Mouse (Mus musculus): ENCODE data around the gene Ebp. TPM values are rescaled to one million over a fixed set of nuclear protein-coding genes. Genes with fewer than 3 reads are reported as not detected.
A peak's percentile ranks its signal among the peaks of the same experiment; 100 is the strongest.

The Ebp gene
- polyA plus RNA-seq, 1 experiment from 2014 or later = 54.2 TPM

DNA sequence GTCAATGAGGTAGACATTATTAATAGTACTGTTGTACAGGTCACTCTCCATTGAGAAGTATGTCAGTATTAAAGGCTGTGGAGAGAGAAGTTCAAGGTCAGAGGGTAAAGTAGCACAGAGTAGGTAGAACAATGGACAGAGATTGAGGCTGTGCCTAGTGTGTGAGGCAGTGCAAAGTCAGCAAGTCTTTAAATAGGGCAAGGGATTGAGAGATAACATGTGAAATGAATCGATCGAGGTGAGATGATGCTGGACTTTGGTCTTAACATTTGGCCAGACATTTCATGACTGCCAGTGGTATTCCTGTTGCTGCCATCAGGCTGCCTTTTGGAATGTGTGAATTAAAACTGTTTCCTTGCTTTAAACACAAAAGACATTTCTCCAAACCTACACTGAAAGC lies 14.4 kb downstream of the Ebp start:
- Histone ChIP-seq H3K27ac (no peak overlapping the region), H3K36me3 (ENCODE audit: insufficient read depth, low read length) (no peaks in the 10 kb centered on the region), H3K4me2 (ENCODE audit: low read length) (no peak overlapping the region), H3K9ac (ENCODE audit: low read depth, low read length) (no peak overlapping the region), H3K9me3 (replicated peaks; ENCODE audit: low read length) (no peaks in the 10 kb centered on the region), H3K4me3 (replicated peaks; ENCODE audit: low read depth, low read length) (no peak overlapping the region), H3K4me1 (replicated peaks; ENCODE audit: insufficient read depth, low read length) (no peaks in the 10 kb centered on the region), H3K27me3 (ENCODE audit: insufficient read depth, low read length) (no peaks in the 10 kb centered on the region)
- DNase-seq (ENCODE audit: low spot score) = no peak
- ATAC-seq (replicated peaks; ENCODE audit: low FRiP score, low read depth) = no peak
- whole genome bisulfite sequencing = 92% methylated on average over 2 of the region's 2 CpGs
- no peak for TF ChIP-seq CTCF (IDR thresholded peaks at IDR 0.05; ENCODE audit: low read depth)

DNA sequence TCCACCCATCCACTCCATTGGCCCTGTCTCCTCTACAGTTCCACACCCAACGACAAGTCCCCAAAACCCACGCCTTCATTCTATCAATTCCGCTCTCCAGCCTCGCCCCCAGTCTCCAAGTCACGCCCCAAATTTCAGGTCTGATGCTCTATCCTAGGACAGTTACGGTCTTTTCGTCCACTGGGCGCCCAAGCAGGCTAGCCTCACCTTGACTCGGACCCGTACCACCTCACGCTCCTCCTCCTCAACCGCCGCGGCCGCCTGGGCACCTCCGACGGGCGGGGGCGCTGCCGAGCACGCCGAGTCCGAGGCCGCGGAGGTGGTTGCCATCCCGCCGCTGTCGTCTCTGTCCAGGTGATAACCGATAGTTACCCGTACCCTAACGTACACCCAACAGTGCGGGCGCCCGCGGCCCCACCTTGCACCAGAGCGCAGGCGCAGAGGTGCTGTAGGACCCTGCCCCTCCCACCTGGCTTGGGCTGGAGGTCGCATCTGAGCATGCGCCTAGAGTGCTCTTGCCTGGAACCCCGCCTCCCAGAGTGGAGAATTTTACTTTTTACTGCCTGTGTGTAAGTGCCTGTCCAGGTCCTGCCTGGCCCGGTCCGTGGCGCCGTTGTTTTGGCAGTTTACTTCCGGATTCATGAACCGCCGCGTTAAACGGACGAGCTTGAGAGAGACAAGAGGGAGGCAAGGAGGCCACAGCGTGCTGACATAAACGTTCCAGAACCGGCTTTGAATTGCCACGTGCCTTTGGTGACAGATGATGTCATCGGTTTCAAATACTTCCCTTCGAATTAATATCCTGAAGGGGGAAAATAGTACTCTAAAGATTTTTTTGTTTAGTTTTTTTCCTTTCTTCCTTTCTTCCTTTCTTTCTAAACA lies 17.6 kb downstream of the Ebp start, which contains the start of gene Tbc1d25:
Tbc1d25 (minus strand) TSS at position 678 of the 882 bp plus-strand sequence.
- Histone ChIP-seq H3K9me3 (replicated peaks; ENCODE audit: low read length) (no peaks in the 10 kb centered on the region), H3K4me1 (replicated peaks; ENCODE audit: insufficient read depth, low read length) (no peaks in the 10 kb centered on the region), H3K4me3 (replicated peaks; ENCODE audit: low read depth, low read length) (peak within 1 kb of the TSS; percentile 58), H3K27ac (no peak within 1 kb of the TSS), H3K27me3 (ENCODE audit: insufficient read depth, low read length) (no peaks in the 10 kb centered on the region), H3K4me2 (ENCODE audit: low read length) (peak within 1 kb of the TSS; percentile 59), H3K36me3 (ENCODE audit: insufficient read depth, low read length) (no peaks in the 10 kb centered on the region), H3K9ac (ENCODE audit: low read depth, low read length) (peak within 1 kb of the TSS; percentile 57)
- ATAC-seq (replicated peaks; ENCODE audit: low FRiP score, low read depth) (peak; percentile 96), DNase-seq (ENCODE audit: low spot score) (peak; percentile 89)
- 25% methylated on average over 56 of the region's 56 CpGs for WGBS
- peak; percentile 38; the same call in 1 of the 2 replicates for TF ChIP-seq CTCF (IDR thresholded peaks at IDR 0.05; ENCODE audit: low read depth)

DNA sequence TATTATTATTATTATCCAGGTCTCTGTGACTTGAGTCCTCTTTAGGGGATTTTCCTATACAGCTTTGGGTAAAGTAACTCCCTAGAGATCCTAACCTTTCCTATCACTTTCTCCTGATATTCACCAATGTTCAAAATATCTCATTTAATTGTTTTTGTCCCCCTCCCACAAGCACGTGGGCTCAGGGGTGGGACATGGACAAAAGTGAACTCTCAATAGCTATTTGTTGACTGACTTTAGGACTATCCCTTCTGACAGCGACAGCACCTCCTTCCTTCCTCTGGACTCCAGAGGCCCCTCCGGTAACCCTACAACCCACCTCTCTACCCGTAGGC lies 18.2 kb downstream of the Ebp start:
- Histone ChIP-seq H3K27me3 (ENCODE audit: insufficient read depth, low read length) (no peaks in the 10 kb centered on the region), H3K9me3 (replicated peaks; ENCODE audit: low read length) (no peaks in the 10 kb centered on the region), H3K4me3 (replicated peaks; ENCODE audit: low read depth, low read length) (peak overlapping the region; percentile 58), H3K4me1 (replicated peaks; ENCODE audit: insufficient read depth, low read length) (no peaks in the 10 kb centered on the region), H3K27ac (no peak overlapping the region), H3K9ac (ENCODE audit: low read depth, low read length) (peak overlapping the region; percentile 57), H3K36me3 (ENCODE audit: insufficient read depth, low read length) (no peaks in the 10 kb centered on the region), H3K4me2 (ENCODE audit: low read length) (peak overlapping the region; percentile 59)
- DNase-seq (ENCODE audit: low spot score) = no peak
- no peak for ATAC-seq (replicated peaks; ENCODE audit: low FRiP score, low read depth)
- WGBS = 19% methylated on average over 4 of the region's 4 CpGs
- TF ChIP-seq CTCF (IDR thresholded peaks at IDR 0.05; ENCODE audit: low read depth) = no peak

DNA sequence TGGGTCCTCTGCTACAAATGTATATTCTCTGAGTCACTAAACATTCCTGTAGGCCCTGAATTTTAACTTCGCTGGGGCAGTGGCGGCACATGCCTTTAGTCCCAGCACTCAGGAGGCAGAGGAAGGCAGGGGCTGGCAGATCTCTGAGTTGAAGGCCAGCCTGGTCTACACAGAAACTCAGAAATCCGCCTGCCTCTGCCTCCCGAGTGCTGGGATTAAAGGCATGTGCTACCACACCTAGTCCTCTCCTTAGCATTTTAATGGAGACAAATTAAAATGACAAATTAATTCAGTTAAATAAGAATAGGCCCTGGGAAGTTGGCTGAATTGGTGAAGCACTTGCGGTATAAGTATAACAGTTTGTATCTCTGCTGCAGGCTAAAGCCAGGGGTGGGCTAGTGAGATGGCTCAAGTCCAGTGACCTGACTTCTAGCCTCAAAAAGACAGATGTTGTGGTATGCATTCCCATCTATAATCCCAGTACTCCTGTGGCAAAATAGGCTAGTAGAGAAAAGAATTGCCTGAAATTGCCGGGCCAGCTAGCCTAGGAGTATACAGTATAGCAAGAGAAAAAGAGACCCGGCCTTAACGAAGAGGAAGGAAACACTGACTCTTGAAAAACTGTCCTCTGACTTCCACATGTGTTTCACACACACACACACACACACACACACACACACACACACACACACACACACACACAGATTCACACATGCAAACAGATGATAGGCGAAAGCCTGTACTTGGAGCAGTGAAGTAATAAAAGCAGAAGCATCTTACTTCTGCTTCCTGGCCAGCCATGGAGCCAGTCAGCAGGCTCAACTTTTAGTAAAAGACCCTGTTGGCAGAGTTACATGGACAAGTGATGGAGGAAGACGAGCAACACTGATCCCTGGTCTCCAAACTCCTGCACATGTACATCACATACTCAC lies 25.3 kb downstream of the Ebp start:
- no peak for ATAC-seq (replicated peaks; ENCODE audit: low FRiP score, low read depth)
- 89% methylated on average over 10 of the region's 10 CpGs for WGBS
- Histone ChIP-seq H3K4me1 (replicated peaks; ENCODE audit: insufficient read depth, low read length) (no peaks in the 10 kb centered on the region), H3K4me2 (ENCODE audit: low read length) (no peak overlapping the region), H3K27ac (no peak overlapping the region), H3K9me3 (replicated peaks; ENCODE audit: low read length) (no peaks in the 10 kb centered on the region), H3K9ac (ENCODE audit: low read depth, low read length) (no peak overlapping the region), H3K27me3 (ENCODE audit: insufficient read depth, low read length) (no peaks in the 10 kb centered on the region), H3K4me3 (replicated peaks; ENCODE audit: low read depth, low read length) (no peak overlapping the region), H3K36me3 (ENCODE audit: insufficient read depth, low read length) (no peaks in the 10 kb centered on the region)
- no peak for DNase-seq (ENCODE audit: low spot score)
- TF ChIP-seq CTCF (IDR thresholded peaks at IDR 0.05; ENCODE audit: low read depth) = no peak

DNA sequence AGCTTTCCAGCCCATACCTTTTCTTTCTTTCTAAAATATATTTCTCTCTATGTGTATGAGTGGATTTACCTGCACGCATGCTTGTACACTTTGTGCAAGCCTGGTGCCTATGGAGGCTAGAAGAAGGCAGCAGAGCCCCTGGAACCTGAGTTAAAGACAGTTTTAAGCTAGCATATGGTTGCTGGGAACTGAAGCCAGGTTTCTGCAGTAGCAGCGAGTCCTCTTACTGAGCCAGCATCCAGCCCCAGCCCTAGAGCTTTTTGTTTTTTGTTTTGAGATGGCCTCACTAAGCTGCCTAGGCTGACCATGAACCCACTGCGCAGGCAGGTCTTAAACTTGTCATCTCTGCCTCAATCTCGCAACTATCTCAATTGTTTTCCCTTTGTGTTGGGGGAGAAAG lies 28.8 kb downstream of the Ebp start:
- TF ChIP-seq CTCF (IDR thresholded peaks at IDR 0.05; ENCODE audit: low read depth) = no peak
- no peaks in the 10 kb centered on the region for H3K4me1 ChIP-seq (replicated peaks; ENCODE audit: insufficient read depth, low read length)
- no peaks in the 10 kb centered on the region for H3K36me3 ChIP-seq (ENCODE audit: insufficient read depth, low read length)
- H3K27me3 ChIP-seq (ENCODE audit: insufficient read depth, low read length) = no peaks in the 10 kb centered on the region
- no peak overlapping the region for H3K4me2 ChIP-seq (ENCODE audit: low read length)
- no peak overlapping the region for H3K4me3 ChIP-seq (replicated peaks; ENCODE audit: low read depth, low read length)
- DNase-seq (ENCODE audit: low spot score) (no peak), ATAC-seq (replicated peaks; ENCODE audit: low FRiP score, low read depth) (no peak)
- H3K9ac ChIP-seq (ENCODE audit: low read depth, low read length) = no peak overlapping the region
- H3K9me3 ChIP-seq (replicated peaks; ENCODE audit: low read length) = no peaks in the 10 kb centered on the region
- H3K27ac ChIP-seq = no peak overlapping the region
- 85% methylated on average over 4 of the region's 4 CpGs for WGBS

DNA sequence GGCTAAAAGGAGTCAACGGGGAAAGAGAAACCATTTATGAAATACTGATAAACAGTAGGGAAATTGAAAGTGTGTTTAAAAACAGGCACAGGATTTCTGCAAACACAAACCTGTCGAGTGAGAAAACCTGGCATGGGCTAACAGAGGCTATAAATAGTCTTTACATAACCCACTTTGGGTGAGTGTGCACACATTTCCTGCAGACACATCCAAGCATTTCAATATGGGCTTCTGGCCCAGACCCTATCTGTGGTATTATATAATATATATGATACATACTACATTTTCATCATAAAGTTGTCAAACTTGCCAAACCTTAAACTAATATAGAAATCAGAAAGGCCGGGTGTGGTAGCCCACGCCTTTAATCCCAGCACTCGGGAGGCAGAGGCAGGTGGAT lies 30.2 kb downstream of the Ebp start:
- no peaks in the 10 kb centered on the region for H3K36me3 ChIP-seq (ENCODE audit: insufficient read depth, low read length)
- H3K4me3 ChIP-seq (replicated peaks; ENCODE audit: low read depth, low read length) = no peak overlapping the region
- no peak overlapping the region for H3K4me2 ChIP-seq (ENCODE audit: low read length)
- DNase-seq (ENCODE audit: low spot score) (no peak), ATAC-seq (replicated peaks; ENCODE audit: low FRiP score, low read depth) (no peak)
- no peaks in the 10 kb centered on the region for H3K9me3 ChIP-seq (replicated peaks; ENCODE audit: low read length)
- TF ChIP-seq CTCF (IDR thresholded peaks at IDR 0.05; ENCODE audit: low read depth) = no peak
- no peak overlapping the region for H3K27ac ChIP-seq
- no peaks in the 10 kb centered on the region for H3K27me3 ChIP-seq (ENCODE audit: insufficient read depth, low read length)
- H3K9ac ChIP-seq (ENCODE audit: low read depth, low read length) = no peak overlapping the region
- WGBS = 80% methylated on average over 5 of the region's 5 CpGs
- H3K4me1 ChIP-seq (replicated peaks; ENCODE audit: insufficient read depth, low read length) = no peaks in the 10 kb centered on the region
